Mouse (Mus musculus): Measurements from ENCODE around the gene Dnm3. TPM values are rescaled to one million over a fixed set of nuclear protein-coding genes. Genes with fewer than 3 reads are reported as not detected.
A peak's percentile ranks its signal among the peaks of the same experiment; 100 is the strongest.

Gene Dnm3
- polyA plus RNA-seq, 1 experiment from 2014 or later: 1.1 TPM

DNA sequence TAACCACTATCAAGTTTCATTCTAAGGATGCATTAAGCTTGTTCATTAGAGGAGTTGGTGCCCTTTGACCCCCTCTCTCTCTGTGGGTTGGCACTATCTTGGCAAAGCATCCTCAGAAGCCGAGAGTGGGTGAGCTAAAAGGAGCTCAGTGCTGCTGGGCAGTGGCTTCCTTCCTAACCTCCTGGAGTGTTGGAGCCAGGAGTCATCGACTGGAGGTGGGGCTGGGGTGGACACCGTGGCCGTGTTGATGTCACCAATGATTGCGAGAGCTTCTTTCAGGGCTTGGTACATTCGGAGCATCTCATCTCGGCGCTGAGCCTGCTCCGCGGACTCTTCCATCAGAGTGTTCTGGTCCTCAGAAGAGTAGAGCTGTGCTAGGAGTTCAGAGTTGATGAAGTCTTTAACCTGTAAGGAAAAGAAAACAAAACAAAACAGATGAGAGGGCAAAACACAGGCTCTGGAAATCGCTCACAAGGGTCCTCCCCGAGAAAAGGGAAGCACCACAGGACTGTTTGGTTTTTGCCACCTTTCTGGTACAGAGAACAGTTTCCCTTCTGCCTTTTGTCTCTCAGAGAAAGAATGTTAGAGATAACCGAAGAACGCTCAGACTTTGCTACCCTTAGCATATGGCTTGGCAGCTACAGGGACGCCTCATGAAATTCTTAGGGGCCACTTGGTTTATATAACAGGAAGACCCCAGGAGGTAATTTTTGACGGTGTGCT lies 466.1 kb downstream of the Dnm3 start:
- H3K4me2 ChIP-seq: peak overlapping the region; percentile 47
- H3K27ac ChIP-seq (ENCODE audit: poor library complexity, severe bottlenecking): peak overlapping the region; percentile 51; the same call in 1 of the 2 replicates
- no peaks in the 10 kb centered on the region for H3K9me3 ChIP-seq (replicated peaks)
- WGBS: 34% methylated on average over 16 of the region's 16 CpGs
- 0 out of 2 replicates have a peak, but pooled peaks have one; percentile 33 for ATAC-seq (ENCODE audit: insufficient number of reproducible peaks, low FRiP score)
- no peak overlapping the region for H3K4me3 ChIP-seq
- peaks cover 46% of the 10 kb centered on the region for H3K4me1 ChIP-seq (replicated peaks)
- no peaks in the 10 kb centered on the region for H3K36me3 ChIP-seq
- 0 out of 2 replicates have a peak overlapping the region, but pooled peaks have one; percentile 13 for H3K9ac ChIP-seq
- H3K27me3 ChIP-seq (replicated peaks): no peaks in the 10 kb centered on the region

DNA sequence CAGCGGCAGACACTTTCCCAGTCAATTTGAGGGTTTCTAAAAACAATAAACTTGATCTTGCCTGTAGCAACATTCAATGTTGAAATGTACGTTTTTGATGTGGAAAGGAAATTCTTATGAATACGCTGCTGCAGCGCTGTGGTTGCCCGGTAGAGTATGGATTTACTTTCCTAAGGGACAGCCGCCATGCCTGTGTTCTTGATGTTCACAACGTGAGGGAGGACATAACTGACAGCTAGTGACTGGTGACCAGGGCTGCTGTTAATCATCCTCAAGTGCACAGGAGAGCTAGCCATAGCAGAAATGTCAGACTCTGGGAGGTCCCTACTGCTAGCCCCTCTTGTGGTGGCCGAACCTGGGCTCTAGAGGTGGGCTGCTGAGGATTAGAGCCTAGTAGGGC lies 468.7 kb downstream of the Dnm3 start:
- no peak for ATAC-seq (ENCODE audit: insufficient number of reproducible peaks, low FRiP score)
- H3K4me1 ChIP-seq (replicated peaks): peaks cover 45% of the 10 kb centered on the region

DNA sequence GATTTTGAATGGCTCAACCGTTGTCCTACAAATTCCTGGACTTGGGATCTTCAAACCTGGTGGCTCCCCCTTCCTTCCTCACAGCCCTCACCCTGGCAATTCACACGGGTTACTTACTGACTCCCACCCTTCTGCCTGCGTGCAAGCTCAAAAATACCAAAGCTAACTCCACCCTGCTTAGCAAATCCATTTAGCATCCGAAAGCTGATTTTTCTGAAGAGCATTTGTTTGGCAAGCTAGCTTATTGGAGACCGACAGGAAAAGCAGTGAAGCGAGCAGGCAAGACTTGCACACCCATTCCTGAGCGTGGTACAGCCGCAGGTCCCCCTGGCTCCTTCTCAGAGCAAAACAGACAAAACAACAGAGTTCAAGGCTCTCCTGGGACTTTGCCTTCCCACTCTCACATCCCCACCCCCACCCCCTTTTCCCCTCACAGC lies 469.2 kb downstream of the Dnm3 start:
- Histone ChIP-seq H3K4me2 (no peak overlapping the region), H3K27ac (ENCODE audit: poor library complexity, severe bottlenecking) (peak overlapping the region; percentile 73), H3K27me3 (replicated peaks) (no peaks in the 10 kb centered on the region), H3K9ac (no peak overlapping the region), H3K36me3 (no peaks in the 10 kb centered on the region), H3K4me3 (no peak overlapping the region), H3K9me3 (replicated peaks) (no peaks in the 10 kb centered on the region), H3K4me1 (replicated peaks) (peaks cover 48% of the 10 kb centered on the region)
- WGBS: 36% methylated on average over 8 of the region's 8 CpGs
- ATAC-seq (ENCODE audit: insufficient number of reproducible peaks, low FRiP score): no peak

More for the DNA sequence above, 468.7 kb downstream of the Dnm3 start:
- no peaks in the 10 kb centered on the region for H3K27me3 ChIP-seq (replicated peaks)
- no peak overlapping the region for H3K4me3 ChIP-seq
- no peaks in the 10 kb centered on the region for H3K36me3 ChIP-seq
- no peak overlapping the region for H3K9ac ChIP-seq
- peak overlapping the region; percentile 73 for H3K27ac ChIP-seq (ENCODE audit: poor library complexity, severe bottlenecking)
- no peaks in the 10 kb centered on the region for H3K9me3 ChIP-seq (replicated peaks)
- WGBS: 54% methylated on average over 8 of the region's 8 CpGs
- no peak overlapping the region for H3K4me2 ChIP-seq

DNA sequence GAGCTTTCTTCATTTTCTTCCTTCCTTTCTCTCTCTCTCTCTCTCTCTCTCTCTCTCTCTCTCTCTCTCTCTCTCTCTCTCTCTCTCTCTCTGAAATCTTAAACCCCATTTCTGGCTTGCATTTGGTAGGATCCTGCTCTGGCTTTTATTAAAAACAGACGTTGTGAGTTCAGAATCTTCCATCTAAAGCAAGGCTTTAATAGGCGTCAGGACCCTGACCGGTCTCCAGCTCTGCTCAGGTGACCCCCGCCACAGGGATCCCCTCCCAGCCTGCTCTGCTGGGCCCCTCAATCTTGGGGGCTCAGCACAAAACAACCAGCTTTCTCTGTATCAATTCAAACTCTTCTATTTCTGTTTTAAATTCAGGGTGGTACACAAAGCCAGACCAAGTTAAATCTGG lies 469.6 kb downstream of the Dnm3 start:
- Histone ChIP-seq H3K9ac (no peak overlapping the region), H3K27ac (ENCODE audit: poor library complexity, severe bottlenecking) (peak overlapping the region; percentile 73), H3K4me2 (no peak overlapping the region), H3K9me3 (replicated peaks) (no peaks in the 10 kb centered on the region), H3K36me3 (no peaks in the 10 kb centered on the region), H3K4me1 (replicated peaks) (peaks cover 46% of the 10 kb centered on the region), H3K27me3 (replicated peaks) (no peaks in the 10 kb centered on the region), H3K4me3 (no peak overlapping the region)
- no peak for ATAC-seq (ENCODE audit: insufficient number of reproducible peaks, low FRiP score)
- 46% methylated on average over 4 of the region's 4 CpGs for WGBS

DNA sequence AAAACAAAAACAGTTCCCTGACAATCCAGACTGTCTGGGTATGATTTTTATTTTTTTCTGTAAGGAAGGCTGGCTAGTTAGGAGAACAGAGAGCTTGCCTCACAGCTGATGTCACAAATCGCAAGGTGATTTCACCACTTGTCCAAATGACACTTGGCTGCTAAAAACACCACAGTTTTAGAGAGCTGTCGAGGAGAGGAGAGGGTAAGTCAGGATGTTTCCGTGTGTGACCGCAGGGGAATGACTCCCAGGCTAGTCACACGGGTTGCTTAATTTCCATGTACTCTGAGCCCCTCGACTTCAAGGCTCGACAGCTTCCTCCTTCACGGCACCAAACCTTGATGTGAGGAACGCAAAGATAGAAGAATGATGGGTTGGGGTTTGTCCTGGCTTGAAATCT lies 471.7 kb downstream of the Dnm3 start:
- no peak overlapping the region for H3K4me2 ChIP-seq
- peak overlapping the region; percentile 6; the same call in 1 of the 2 replicates for H3K27ac ChIP-seq (ENCODE audit: poor library complexity, severe bottlenecking)
- H3K9ac ChIP-seq: no peak overlapping the region
- H3K36me3 ChIP-seq: no peaks in the 10 kb centered on the region
- 63% methylated on average over 9 of the region's 9 CpGs for WGBS
- no peak for ATAC-seq (ENCODE audit: insufficient number of reproducible peaks, low FRiP score)
- no peak overlapping the region for H3K4me3 ChIP-seq
- H3K27me3 ChIP-seq (replicated peaks): no peaks in the 10 kb centered on the region
- H3K9me3 ChIP-seq (replicated peaks): no peaks in the 10 kb centered on the region
- H3K4me1 ChIP-seq (replicated peaks): peaks cover 36% of the 10 kb centered on the region

DNA sequence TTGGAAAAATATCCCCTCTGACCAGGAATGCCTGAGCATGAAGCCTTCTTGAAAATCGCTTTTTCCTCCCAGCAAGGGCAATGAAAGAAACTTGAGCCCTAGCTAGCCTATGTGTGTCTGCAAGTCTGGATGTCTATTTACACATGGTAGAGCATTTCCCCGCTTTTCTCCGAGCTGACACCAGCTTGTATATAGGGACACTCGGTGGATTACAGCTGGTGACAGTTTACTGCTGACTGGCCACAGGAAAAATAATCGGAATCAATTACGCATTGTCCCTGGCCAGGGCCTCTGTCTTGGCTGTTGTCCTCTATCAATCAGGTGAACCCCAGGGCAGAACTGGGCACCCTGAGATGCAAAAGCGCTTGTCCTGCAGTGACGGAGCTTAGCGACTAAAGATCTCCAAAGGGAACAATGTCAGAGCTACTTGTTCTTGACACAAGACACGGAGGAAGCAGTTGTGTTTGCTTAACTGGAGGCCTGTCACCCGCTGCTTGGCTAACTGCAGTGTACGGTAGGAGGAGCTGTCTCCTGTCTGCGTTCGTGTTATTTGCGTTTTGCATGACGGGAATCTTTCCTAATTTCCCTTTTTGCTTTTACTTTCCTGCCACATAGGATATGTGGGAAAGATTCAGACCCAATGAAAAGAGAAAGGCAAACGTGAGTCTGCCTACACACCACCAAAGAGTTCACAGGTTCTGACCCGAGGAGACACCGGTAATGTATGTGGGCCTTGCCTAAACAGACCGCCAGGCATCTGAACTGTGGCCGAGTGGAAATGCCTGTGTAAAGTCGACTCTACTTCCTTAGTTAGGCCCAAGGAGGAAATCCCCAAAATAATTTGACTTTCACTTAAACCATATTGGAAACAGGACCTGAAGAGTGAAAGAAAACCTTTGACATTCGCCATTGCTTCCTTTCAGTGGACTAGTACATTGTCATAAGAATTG lies 472.7 kb downstream of the Dnm3 start:
- peak overlapping the region; percentile 18 for H3K4me2 ChIP-seq
- H3K27me3 ChIP-seq (replicated peaks): no peaks in the 10 kb centered on the region
- H3K9me3 ChIP-seq (replicated peaks): no peaks in the 10 kb centered on the region
- H3K27ac ChIP-seq (ENCODE audit: poor library complexity, severe bottlenecking): peak overlapping the region; percentile 81
- peaks cover 37% of the 10 kb centered on the region for H3K4me1 ChIP-seq (replicated peaks)
- H3K9ac ChIP-seq: 0 out of 2 replicates have a peak overlapping the region, but pooled peaks have one; percentile 33
- WGBS: 51% methylated on average over 23 of the region's 23 CpGs
- peak; percentile 79 for ATAC-seq (ENCODE audit: insufficient number of reproducible peaks, low FRiP score)
- H3K36me3 ChIP-seq: no peaks in the 10 kb centered on the region
- H3K4me3 ChIP-seq: no peak overlapping the region

DNA sequence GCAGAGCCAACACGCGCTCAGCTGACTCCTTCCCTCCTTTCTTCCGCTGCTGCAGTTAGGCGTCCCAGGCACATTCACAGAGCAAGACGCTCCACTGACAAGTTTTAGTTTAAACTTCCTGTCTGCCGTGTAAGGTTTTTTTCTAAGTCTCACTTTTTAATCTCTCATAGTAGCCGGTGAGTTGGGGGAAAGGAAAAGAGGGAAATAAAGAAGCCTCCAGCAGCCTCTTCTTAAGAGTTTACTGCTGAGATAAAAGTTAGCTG lies 473.4 kb downstream of the Dnm3 start:
- ATAC-seq (ENCODE audit: insufficient number of reproducible peaks, low FRiP score): no peak
- H3K27ac ChIP-seq (ENCODE audit: poor library complexity, severe bottlenecking): peak overlapping the region; percentile 81
- H3K9me3 ChIP-seq (replicated peaks): no peaks in the 10 kb centered on the region
- H3K27me3 ChIP-seq (replicated peaks): no peaks in the 10 kb centered on the region
- peaks cover 42% of the 10 kb centered on the region for H3K4me1 ChIP-seq (replicated peaks)
- 0 out of 2 replicates have a peak overlapping the region, but pooled peaks have one; percentile 33 for H3K9ac ChIP-seq
- 34% methylated on average over 7 of the region's 7 CpGs for WGBS
- H3K4me2 ChIP-seq: peak overlapping the region; percentile 18; the same call in 1 of the 2 replicates
- no peaks in the 10 kb centered on the region for H3K36me3 ChIP-seq
- no peak overlapping the region for H3K4me3 ChIP-seq

DNA sequence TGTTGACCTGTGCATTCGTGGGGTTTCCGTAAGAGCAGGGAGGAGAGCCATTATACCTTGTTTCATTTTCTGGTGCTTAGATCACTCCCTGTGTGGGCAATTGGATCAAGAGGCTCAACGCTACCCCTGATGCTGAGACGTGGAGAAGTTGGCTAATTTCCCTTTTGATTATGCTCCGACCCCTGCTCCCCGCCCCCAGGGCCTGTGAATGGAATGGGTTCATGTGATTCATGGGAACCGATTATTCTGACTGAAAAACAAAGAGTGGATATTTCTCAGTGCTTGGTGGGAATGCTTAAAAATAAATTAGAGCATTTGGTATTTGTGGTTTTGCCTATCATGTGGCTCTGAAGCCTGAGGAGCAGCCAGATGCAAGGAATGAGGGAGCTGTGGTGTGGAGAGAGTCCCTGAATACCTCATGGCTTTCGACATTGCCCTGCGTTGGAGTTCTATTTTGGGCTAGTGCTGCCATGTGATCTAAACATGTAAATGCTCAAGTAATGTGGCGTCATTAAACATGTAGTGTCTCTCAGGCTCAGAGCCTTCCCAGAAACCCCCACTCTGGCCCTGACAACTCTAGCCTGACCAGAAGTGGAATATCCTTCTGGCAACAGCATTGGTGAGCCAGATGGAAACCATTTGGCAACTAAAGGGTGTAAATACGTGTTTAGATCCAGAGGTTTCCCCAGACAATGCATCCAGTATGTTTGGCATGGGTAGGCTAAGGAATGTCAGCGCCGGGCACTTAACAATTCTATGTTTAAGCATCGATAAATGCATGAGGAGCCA lies 473.9 kb downstream of the Dnm3 start:
- H3K9ac ChIP-seq: 0 out of 2 replicates have a peak overlapping the region, but pooled peaks have one; percentile 33
- H3K36me3 ChIP-seq: no peaks in the 10 kb centered on the region
- 56% methylated on average over 14 of the region's 14 CpGs for WGBS
- no peak overlapping the region for H3K4me3 ChIP-seq
- peak overlapping the region; percentile 81 for H3K27ac ChIP-seq (ENCODE audit: poor library complexity, severe bottlenecking)
- H3K9me3 ChIP-seq (replicated peaks): no peaks in the 10 kb centered on the region
- ATAC-seq (ENCODE audit: insufficient number of reproducible peaks, low FRiP score): no peak
- H3K27me3 ChIP-seq (replicated peaks): no peaks in the 10 kb centered on the region
- peak overlapping the region; percentile 18; the same call in 1 of the 2 replicates for H3K4me2 ChIP-seq
- H3K4me1 ChIP-seq (replicated peaks): peaks cover 40% of the 10 kb centered on the region

DNA sequence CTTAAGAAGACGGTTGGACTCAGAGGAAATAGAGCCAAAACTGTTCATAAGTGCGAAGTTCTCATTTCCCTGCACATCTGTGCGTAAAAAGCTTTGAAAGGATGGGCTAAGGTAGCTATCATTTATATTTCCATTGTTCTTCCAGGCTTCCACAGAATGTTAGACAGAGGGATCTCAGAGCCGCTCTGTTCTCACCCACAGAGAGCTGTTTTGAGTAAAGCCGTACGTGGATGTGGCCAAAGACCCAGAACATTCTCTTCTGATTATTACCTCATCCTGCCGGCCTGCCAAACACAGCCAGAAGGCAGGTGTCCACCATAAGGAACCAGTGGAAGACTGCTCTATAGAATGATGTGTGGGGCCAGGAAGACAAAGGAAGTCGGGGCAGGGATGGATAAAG lies 476.5 kb downstream of the Dnm3 start:
- Histone ChIP-seq H3K9me3 (replicated peaks) (no peaks in the 10 kb centered on the region), H3K4me1 (replicated peaks) (peaks cover 28% of the 10 kb centered on the region), H3K27me3 (replicated peaks) (no peaks in the 10 kb centered on the region), H3K4me2 (no peak overlapping the region), H3K27ac (ENCODE audit: poor library complexity, severe bottlenecking) (no peak overlapping the region), H3K36me3 (no peaks in the 10 kb centered on the region), H3K4me3 (no peak overlapping the region), H3K9ac (no peak overlapping the region)
- WGBS: 83% methylated on average over 8 of the region's 8 CpGs
- no peak for ATAC-seq (ENCODE audit: insufficient number of reproducible peaks, low FRiP score)

DNA sequence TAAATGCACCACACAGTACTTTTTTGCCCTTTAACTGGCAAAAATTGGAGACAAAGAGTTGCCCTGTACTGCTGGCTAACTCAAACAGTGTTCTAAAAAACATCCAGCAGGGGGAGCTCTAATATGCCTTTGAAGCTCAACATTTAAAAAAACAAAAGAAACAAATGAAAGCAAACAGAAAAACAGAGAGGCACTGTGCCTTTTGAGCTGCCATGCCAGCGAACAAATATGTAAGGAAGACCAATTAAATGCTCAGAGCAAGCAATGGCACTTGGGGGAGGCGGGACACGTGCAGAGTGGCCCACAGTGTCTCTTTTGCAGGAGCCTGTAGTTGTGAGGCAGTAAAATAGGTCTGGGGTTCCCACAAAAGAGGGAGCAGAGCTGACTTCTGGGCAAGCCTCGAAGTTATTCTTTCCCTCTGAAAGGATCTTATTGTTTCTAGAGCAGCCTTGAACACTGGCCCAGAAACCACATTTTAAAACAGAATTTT lies 477.9 kb downstream of the Dnm3 start:
- Histone ChIP-seq H3K4me2 (peak overlapping the region; percentile 50), H3K9ac (peak overlapping the region; percentile 57)
- WGBS: 9% methylated on average over 4 of the region's 4 CpGs

More for the DNA sequence above, 477.9 kb downstream of the Dnm3 start:
- H3K4me3 ChIP-seq: no peak overlapping the region
- no peaks in the 10 kb centered on the region for H3K9me3 ChIP-seq (replicated peaks)
- H3K4me1 ChIP-seq (replicated peaks): peaks cover 23% of the 10 kb centered on the region
- no peaks in the 10 kb centered on the region for H3K27me3 ChIP-seq (replicated peaks)
- ATAC-seq (ENCODE audit: insufficient number of reproducible peaks, low FRiP score): peak; percentile 56; the same call in 1 of the 2 replicates
- peak overlapping the region; percentile 58 for H3K27ac ChIP-seq (ENCODE audit: poor library complexity, severe bottlenecking)
- no peaks in the 10 kb centered on the region for H3K36me3 ChIP-seq

Data from heart, embryonic 12.5 days (tissue).